Mouse (Mus musculus): ENCODE measurements around the gene Pnmal2.

DNA sequence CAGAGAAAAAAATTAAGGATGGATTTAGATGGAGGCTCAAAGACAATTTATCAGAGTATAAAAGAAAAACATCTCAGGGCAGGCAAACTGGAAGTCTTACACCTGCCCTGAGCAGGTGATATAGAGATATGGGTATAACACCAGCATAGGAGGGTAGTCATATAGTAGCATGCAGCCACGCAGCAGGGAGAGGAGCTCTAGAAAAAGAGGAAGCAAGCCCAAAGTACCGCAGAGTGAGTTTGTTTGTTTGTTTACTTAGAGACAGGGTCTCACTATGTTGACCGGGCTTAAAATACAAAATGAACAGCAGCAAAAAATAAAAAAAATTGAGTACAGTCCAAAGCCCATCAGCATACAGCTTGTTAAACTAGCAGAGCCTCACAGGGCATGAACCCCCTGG lies 26.7 kb downstream of the Pnmal2 start:
- TF ChIP-seq POLR2A (IDR thresholded peaks at IDR 0.05; ENCODE audit: insufficient read depth, low read depth, low read length) (no peak), CTCF (IDR thresholded peaks at IDR 0.05; ENCODE audit: insufficient read depth, low read depth, low read length) (no peak)
